Mouse (Mus musculus) CH12.LX (cell line): ENCODE measurements around the gene Crocc. TPM values are rescaled to one million over a fixed set of nuclear protein-coding genes. Genes with fewer than 3 reads are reported as not detected.

Experiments used
- DNase-seq: peaks from one replicate; pipeline ENCODE4 v3.0.0-alpha.2; 2013; ENCODE audit errors: extremely low read depth
- H3K27ac ChIP-seq: 2 replicates; pipeline ENCODE4 v1.5.1; 2012; ENCODE audit warnings: low read depth, mild to moderate bottlenecking, control low read depth, moderate library complexity; ENCODE audit not compliant: insufficient read depth
- H3K27me3 ChIP-seq: replicated peaks from 2 replicates; pipeline ENCODE3; 2012; ENCODE audit warnings: inconsistent platforms
- H3K36me3 ChIP-seq, 2 experiments: replicated peaks in 1 of 2; 2 replicates each; pipeline versions ENCODE3 to v1.6.1; 2012; ENCODE audit warnings: inconsistent platforms in 1 of 2, low read length in 1 of 2, mild to moderate bottlenecking in 1 of 2, mixed read lengths in 1 of 2, moderate library complexity in 1 of 2; ENCODE audit not compliant: control insufficient read depth in 1 of 2, insufficient read depth in 1 of 2
- H3K4me1 ChIP-seq, 2 experiments: 2 replicates each; pipeline ENCODE4 v1.6.1; 2012; ENCODE audit warnings: inconsistent platforms in 1 of 2, moderate library complexity in 1 of 2; ENCODE audit not compliant: insufficient read depth in 2 of 2, control insufficient read depth in 1 of 2
- H3K4me2 ChIP-seq: 2 replicates; pipeline ENCODE4 v1.6.1; 2012; ENCODE audit warnings: low read depth, mild to moderate bottlenecking, control low read depth; ENCODE audit not compliant: poor library complexity, insufficient read depth, severe bottlenecking
- H3K4me3 ChIP-seq, 3 experiments: fragments of 150-350 bp in 1 of 3; sonication (generic) in 1 of 3; replicated peaks in 1 of 3; 2 replicates each; pipeline versions ENCODE3 to v1.5.1; 2011 to 2012; ENCODE audit warnings: low read depth in 2 of 3, low read length in 2 of 3, mild to moderate bottlenecking in 2 of 3, moderate library complexity in 2 of 3, control low read depth in 1 of 3, improper control_type of control experiment in 1 of 3, inconsistent platforms in 1 of 3, mixed read lengths in 1 of 3; ENCODE audit not compliant: poor library complexity in 1 of 3
- H3K79me2 ChIP-seq: replicated peaks from 2 replicates; pipeline ENCODE4 v1.6.1; 2012; ENCODE audit warnings: mild to moderate bottlenecking, moderate library complexity; ENCODE audit not compliant: control insufficient read depth, poor library complexity, insufficient read depth, severe bottlenecking; ENCODE audit errors: extremely low read depth
- H3K9ac ChIP-seq: 2 replicates; pipeline ENCODE4 v1.6.1; 2012; ENCODE audit warnings: low read depth, mild to moderate bottlenecking, control low read depth, moderate library complexity; ENCODE audit not compliant: insufficient read depth
- H3K9me3 ChIP-seq: replicated peaks from 2 replicates; pipeline ENCODE3; 2012; ENCODE audit warnings: low read length, inconsistent platforms, mixed read lengths
- CHD1 ChIP-seq: IDR thresholded peaks from 2 replicates; pipeline ENCODE4 v1.6.1; 2012; ENCODE audit warnings: low read depth, low read length, improper control_type of control experiment, inconsistent platforms
- CTCF ChIP-seq, 2 experiments: IDR thresholded peaks in 1 of 2; conservative IDR thresholded peaks in 1 of 2; 2 replicates each; pipeline ENCODE4 v1.5.1; 2011 to 2012; ENCODE audit warnings: low read depth in 2 of 2, low read length in 2 of 2, improper control_type of control experiment in 1 of 2, inconsistent platforms in 1 of 2, mild to moderate bottlenecking in 1 of 2, moderate library complexity in 1 of 2
- E2F4 ChIP-seq: IDR thresholded peaks from 2 replicates; pipeline ENCODE4 v1.6.1; 2011; ENCODE audit warnings: low read depth, low read length, improper control_type of control experiment; ENCODE audit not compliant: insufficient replicate concordance
- ELF1 ChIP-seq: IDR thresholded peaks from 2 replicates; pipeline ENCODE4 v1.6.1; 2014; ENCODE audit warnings: low read depth, mild to moderate bottlenecking, inconsistent platforms, low read length, improper control_type of control experiment
- ETS1 ChIP-seq: conservative IDR thresholded peaks from 2 replicates; pipeline ENCODE4 v1.6.1; 2012; ENCODE audit warnings: low read depth, mild to moderate bottlenecking, inconsistent platforms, low read length, improper control_type of control experiment, moderate library complexity
- GABPA ChIP-seq: IDR thresholded peaks from 2 replicates; pipeline ENCODE4 v1.6.1; 2012; ENCODE audit warnings: low read depth, low read length, improper control_type of control experiment, inconsistent platforms; ENCODE audit not compliant: insufficient replicate concordance
- IRF4 ChIP-seq: IDR thresholded peaks from 2 replicates; pipeline ENCODE4 v1.6.1; 2014; ENCODE audit warnings: low read depth, mild to moderate bottlenecking, inconsistent platforms, low read length, improper control_type of control experiment
- JUND ChIP-seq: conservative IDR thresholded peaks from 2 replicates; pipeline ENCODE4 v1.6.1; 2011; ENCODE audit warnings: low read depth, low read length, improper control_type of control experiment
- KAT2A ChIP-seq: IDR thresholded peaks from 2 replicates; pipeline ENCODE4 v1.6.1; 2012; ENCODE audit warnings: low read length, improper control_type of control experiment, inconsistent platforms; ENCODE audit not compliant: insufficient replicate concordance
- MAX ChIP-seq: IDR thresholded peaks from 2 replicates; pipeline ENCODE4 v1.6.1; 2011; ENCODE audit warnings: low read length, improper control_type of control experiment
- MAZ ChIP-seq: IDR thresholded peaks from 2 replicates; pipeline ENCODE4 v1.6.1; 2012; ENCODE audit warnings: low read depth, mild to moderate bottlenecking, inconsistent platforms, low read length, improper control_type of control experiment, moderate library complexity
- MEF2A ChIP-seq: IDR thresholded peaks from 2 replicates; pipeline ENCODE4 v1.6.1; 2014; ENCODE audit warnings: low read depth, mild to moderate bottlenecking, inconsistent platforms, low read length, improper control_type of control experiment, borderline replicate concordance
- MXI1 ChIP-seq: IDR thresholded peaks from 2 replicates; pipeline ENCODE4 v1.6.1; 2011; ENCODE audit warnings: mild to moderate bottlenecking, low read depth, low read length, improper control_type of control experiment
- NELFE ChIP-seq: IDR thresholded peaks from 2 replicates; pipeline ENCODE4 v1.6.1; 2011; ENCODE audit warnings: low read depth, low read length, improper control_type of control experiment
- PAX5 ChIP-seq: IDR thresholded peaks from 2 replicates; pipeline ENCODE4 v1.6.1; 2012; ENCODE audit warnings: low read length, inconsistent platforms, mixed read lengths
- POLR2A ChIP-seq: IDR thresholded peaks from 2 replicates; pipeline ENCODE4 v1.6.1; 2011; ENCODE audit warnings: low read depth, mild to moderate bottlenecking, improper control_type of control experiment, low read length
- RCOR1 ChIP-seq: conservative IDR thresholded peaks from 2 replicates; pipeline ENCODE4 v1.6.1; 2012; ENCODE audit warnings: low read depth, mild to moderate bottlenecking, inconsistent platforms, low read length, improper control_type of control experiment
- TBP ChIP-seq: conservative IDR thresholded peaks from 2 replicates; pipeline ENCODE4 v1.6.1; 2011; ENCODE audit warnings: low read depth, low read length, improper control_type of control experiment
- TCF12 ChIP-seq: IDR thresholded peaks from 2 replicates; pipeline ENCODE4 v1.6.1; 2014; ENCODE audit warnings: low read depth, mild to moderate bottlenecking, inconsistent platforms, low read length, improper control_type of control experiment
- UBTF ChIP-seq: IDR thresholded peaks from 2 replicates; pipeline ENCODE4 v1.6.1; 2012; ENCODE audit warnings: low read depth, mild to moderate bottlenecking, inconsistent platforms, low read length, improper control_type of control experiment, moderate library complexity
- USF2 ChIP-seq: conservative IDR thresholded peaks from 2 replicates; pipeline ENCODE4 v1.6.1; 2011; ENCODE audit warnings: low read depth, low read length, improper control_type of control experiment
- ZKSCAN1 ChIP-seq: IDR thresholded peaks from 2 replicates; pipeline ENCODE4 v1.6.1; 2012; ENCODE audit warnings: low read depth, inconsistent platforms, low read length, improper control_type of control experiment, borderline replicate concordance
- ZMIZ1 ChIP-seq: IDR thresholded peaks from 2 replicates; pipeline ENCODE4 v1.6.1; 2012; ENCODE audit warnings: low read depth, mild to moderate bottlenecking, inconsistent platforms, low read length, improper control_type of control experiment
- dilution Hi-C: fragments of 300-500 bp; cut with MboI; formaldehyde crosslinking; loops from 2 replicates; pipeline ENCODE4 v1.14.3; 2020; ENCODE audit warnings: low sequenced_read_pairs; ENCODE audit not compliant: extremely low pct_unique_long_range_greater_than_20kb, extremely low pct_ligation_motif_present
- in situ Hi-C: fragments of 300-500 bp; cut with MboI; formaldehyde crosslinking; loops from 3 replicates; pipeline ENCODE4 v1.14.3; 2019; ENCODE audit warnings: low sequenced_read_pairs, low pct_ligation_motif_present, low pct_unique_long_range_greater_than_20kb, mixed read lengths
- polyA plus RNA-seq: library from polyadenylated mRNA; unstranded; fragments of >175 nt; gene quantifications from 2 replicates; pipeline ENCODE4 v1.2.1, GENCODE M21; 2012; ENCODE audit warnings: low read depth; ENCODE audit not compliant: insufficient read length
- total RNA-seq, 2 experiments: library from RNA; depleted of rRNA; stranded (reverse); fragments of 300-350 nt in 1 of 2; fragments of >200 nt in 1 of 2; gene quantifications; 2 replicates each; pipeline ENCODE4 v1.2.3; 2012 to 2014

The Crocc gene
- total and polyA plus RNA-seq, 3 experiments = 3.5 to 8.3 (median 4.8) TPM

GRCm38 (mm10) chr4:141024992-141025391 lies 35.4 kb downstream of the Crocc start:
- no peak overlapping the region for H3K9ac ChIP-seq
- peaks cover 7 to 85% of the 10 kb centered on the region in 2 experiments for H3K36me3 ChIP-seq
- TF ChIP-seq JUND (no peak), POLR2A (no peak), MXI1 (no peak), RCOR1 (no peak), MAZ (no peak), CTCF (conservative IDR thresholded peaks at IDR 0.05 in 1 of 2, IDR thresholded peaks at IDR 0.05 in 1 of 2; ENCODE audit: low read depth in 2 of 2, low read length in 2 of 2) (no peak), IRF4 (no peak)
- in situ Hi-C loops (loop anchor here (5.0 kb wide), 1 partner anchor 53 kb away; no protein-coding TSS in a partner anchor), dilution Hi-C loops (no loop called here)
- H3K4me1 ChIP-seq = no peaks in the 10 kb centered on the region
- no peaks in the 10 kb centered on the region for H3K27me3 ChIP-seq
- H3K4me2 ChIP-seq = no peak overlapping the region
- H3K4me3 ChIP-seq = no peak overlapping the region
- no peaks in the 10 kb centered on the region for H3K9me3 ChIP-seq
- H3K27ac ChIP-seq = no peak overlapping the region
- DNase-seq = no peak
- no peaks in the 10 kb centered on the region for H3K79me2 ChIP-seq

- no peak overlapping the region for H3K27ac ChIP-seq
- H3K4me3 ChIP-seq = no peak overlapping the region
- H3K4me1 ChIP-seq = no peaks in the 10 kb centered on the region
- dilution Hi-C loops (no loop called here), in situ Hi-C loops (loop anchor here (5.0 kb wide), 1 partner anchor 52 kb away; no protein-coding TSS in a partner anchor)
- no peaks in the 10 kb centered on the region for H3K79me2 ChIP-seq
- no peak for TF ChIP-seq TCF12
- no peak for TF ChIP-seq CTCF (conservative IDR thresholded peaks at IDR 0.05 in 1 of 2, IDR thresholded peaks at IDR 0.05 in 1 of 2; ENCODE audit: low read depth in 2 of 2, low read length in 2 of 2)
- TF ChIP-seq PAX5 = no peak
- no peak for TF ChIP-seq CHD1
- TF ChIP-seq GABPA = no peak
- TF ChIP-seq MXI1 = no peak
- no peak for TF ChIP-seq USF2
- TF ChIP-seq IRF4 = no peak
- no peak for TF ChIP-seq UBTF
- TF ChIP-seq JUND = no peak
- no peak for TF ChIP-seq ELF1
- TF ChIP-seq MAX = no peak
- no peak for TF ChIP-seq E2F4
- TF ChIP-seq NELFE = no peak
- no peak for TF ChIP-seq ETS1
- TF ChIP-seq KAT2A = no peak
- no peak for TF ChIP-seq ZKSCAN1
- no peak for TF ChIP-seq TBP
- TF ChIP-seq MEF2A = no peak
- TF ChIP-seq ZMIZ1 = no peak
- peaks cover 3 to 85% of the 10 kb centered on the region in 2 experiments for H3K36me3 ChIP-seq
- no peaks in the 10 kb centered on the region for H3K9me3 ChIP-seq
- no peak overlapping the region for H3K9ac ChIP-seq
- no peak for DNase-seq
- H3K27me3 ChIP-seq = no peaks in the 10 kb centered on the region
- H3K4me2 ChIP-seq = no peak overlapping the region
Observed at GRCm38 (mm10) chr4:141024052-141024451, 36.3 kb downstream of the Crocc start.
